Mouse (Mus musculus) CH12.LX (cell line): ENCODE measurements around the gene S100z. TPM values are rescaled to one million over a fixed set of nuclear protein-coding genes. Genes with fewer than 3 reads are reported as not detected.

Experiments used
- DNase-seq: peaks from one replicate; pipeline ENCODE4 v3.0.0-alpha.2; 2013; ENCODE audit errors: extremely low read depth
- H3K27ac ChIP-seq: 2 replicates; pipeline ENCODE4 v1.5.1; 2012; ENCODE audit warnings: low read depth, mild to moderate bottlenecking, control low read depth, moderate library complexity; ENCODE audit not compliant: insufficient read depth
- H3K27me3 ChIP-seq: replicated peaks from 2 replicates; pipeline ENCODE3; 2012; ENCODE audit warnings: inconsistent platforms
- H3K36me3 ChIP-seq, 2 experiments: replicated peaks in 1 of 2; 2 replicates each; pipeline versions ENCODE3 to v1.6.1; 2012; ENCODE audit warnings: inconsistent platforms in 1 of 2, low read length in 1 of 2, mild to moderate bottlenecking in 1 of 2, mixed read lengths in 1 of 2, moderate library complexity in 1 of 2; ENCODE audit not compliant: control insufficient read depth in 1 of 2, insufficient read depth in 1 of 2
- H3K4me1 ChIP-seq, 2 experiments: 2 replicates each; pipeline ENCODE4 v1.6.1; 2012; ENCODE audit warnings: inconsistent platforms in 1 of 2, moderate library complexity in 1 of 2; ENCODE audit not compliant: insufficient read depth in 2 of 2, control insufficient read depth in 1 of 2
- H3K4me2 ChIP-seq: 2 replicates; pipeline ENCODE4 v1.6.1; 2012; ENCODE audit warnings: low read depth, mild to moderate bottlenecking, control low read depth; ENCODE audit not compliant: poor library complexity, insufficient read depth, severe bottlenecking
- H3K4me3 ChIP-seq, 3 experiments: fragments of 150-350 bp in 1 of 3; sonication (generic) in 1 of 3; replicated peaks in 1 of 3; 2 replicates each; pipeline versions ENCODE3 to v1.5.1; 2011 to 2012; ENCODE audit warnings: low read depth in 2 of 3, low read length in 2 of 3, mild to moderate bottlenecking in 2 of 3, moderate library complexity in 2 of 3, control low read depth in 1 of 3, improper control_type of control experiment in 1 of 3, inconsistent platforms in 1 of 3, mixed read lengths in 1 of 3; ENCODE audit not compliant: poor library complexity in 1 of 3
- H3K79me2 ChIP-seq: replicated peaks from 2 replicates; pipeline ENCODE4 v1.6.1; 2012; ENCODE audit warnings: mild to moderate bottlenecking, moderate library complexity; ENCODE audit not compliant: control insufficient read depth, poor library complexity, insufficient read depth, severe bottlenecking; ENCODE audit errors: extremely low read depth
- H3K9ac ChIP-seq: 2 replicates; pipeline ENCODE4 v1.6.1; 2012; ENCODE audit warnings: low read depth, mild to moderate bottlenecking, control low read depth, moderate library complexity; ENCODE audit not compliant: insufficient read depth
- H3K9me3 ChIP-seq: replicated peaks from 2 replicates; pipeline ENCODE3; 2012; ENCODE audit warnings: low read length, inconsistent platforms, mixed read lengths
- EP300 ChIP-seq: IDR thresholded peaks from 2 replicates; pipeline ENCODE4 v1.6.1; 2011; ENCODE audit warnings: low read length, improper control_type of control experiment
- JUND ChIP-seq: conservative IDR thresholded peaks from 2 replicates; pipeline ENCODE4 v1.6.1; 2011; ENCODE audit warnings: low read depth, low read length, improper control_type of control experiment
- ZMIZ1 ChIP-seq: IDR thresholded peaks from 2 replicates; pipeline ENCODE4 v1.6.1; 2012; ENCODE audit warnings: low read depth, mild to moderate bottlenecking, inconsistent platforms, low read length, improper control_type of control experiment
- dilution Hi-C: fragments of 300-500 bp; cut with MboI; formaldehyde crosslinking; loops from 2 replicates; pipeline ENCODE4 v1.14.3; 2020; ENCODE audit warnings: low sequenced_read_pairs; ENCODE audit not compliant: extremely low pct_unique_long_range_greater_than_20kb, extremely low pct_ligation_motif_present
- in situ Hi-C: fragments of 300-500 bp; cut with MboI; formaldehyde crosslinking; loops from 3 replicates; pipeline ENCODE4 v1.14.3; 2019; ENCODE audit warnings: low sequenced_read_pairs, low pct_ligation_motif_present, low pct_unique_long_range_greater_than_20kb, mixed read lengths
- polyA plus RNA-seq: library from polyadenylated mRNA; unstranded; fragments of >175 nt; gene quantifications from 2 replicates; pipeline ENCODE4 v1.2.1, GENCODE M21; 2012; ENCODE audit warnings: low read depth; ENCODE audit not compliant: insufficient read length
- total RNA-seq, 2 experiments: library from RNA; depleted of rRNA; stranded (reverse); fragments of 300-350 nt in 1 of 2; fragments of >200 nt in 1 of 2; gene quantifications; 2 replicates each; pipeline ENCODE4 v1.2.3; 2012 to 2014

S100z gene
- total and polyA plus RNA-seq, 3 experiments, result not detected

DNA sequence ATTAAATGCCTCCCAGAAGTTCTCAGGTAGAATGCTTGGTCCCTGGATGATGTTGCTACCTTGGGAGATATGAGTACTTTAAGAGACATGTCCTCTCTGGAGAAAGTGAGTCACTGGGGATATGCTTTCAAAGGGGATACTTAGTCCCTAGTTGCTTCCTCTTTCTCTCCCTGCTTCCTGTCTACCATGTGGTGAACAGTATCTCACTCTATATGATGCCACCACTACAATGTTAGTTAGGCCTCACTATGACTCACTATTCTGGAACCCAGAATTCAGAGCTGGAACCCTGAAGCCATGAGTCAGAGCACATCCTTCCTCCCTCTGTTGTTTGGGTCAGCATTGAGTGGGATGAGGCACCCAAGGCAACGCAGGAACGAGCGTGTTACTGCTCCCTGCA is 51.0 kb downstream of the S100z start:
- Histone ChIP-seq H3K27me3 (no peaks in the 10 kb centered on the region), H3K36me3 (no peaks in the 10 kb centered on the region), H3K27ac (no peak overlapping the region), H3K79me2 (no peaks in the 10 kb centered on the region), H3K4me1 (peaks cover 13 to 44% of the 10 kb centered on the region in 2 experiments), H3K9ac (no peak overlapping the region), H3K9me3 (no peaks in the 10 kb centered on the region), H3K4me2 (no peak overlapping the region), H3K4me3 (no peak overlapping the region)
- in situ Hi-C loops, result no loop called here
- peak; percentile 65 for DNase-seq
- dilution Hi-C loops, result no loop called here
- TF ChIP-seq ZMIZ1 (no peak), JUND (peak; percentile 61; the same call in 1 of the 2 replicates), EP300 (0 out of 2 replicates have a peak, but pooled peaks have one; percentile 6)

Other genes starting within 250 kb of the S100z start
- gene Pde8b, start 228.4 kb downstream of the S100z start, total RNA-seq (2012; rRNA removed), result 0.25 and 0.76 TPM in 2 replicates
- gene Pde8b, start 228.4 kb downstream of the S100z start, total RNA-seq (2014; rRNA removed), result 0.93 and 0.99 TPM in 2 replicates
- gene Pde8b, start 228.4 kb downstream of the S100z start, polyA plus RNA-seq, result 2.0 and 2.5 TPM in 2 replicates
- 6.2 and 8.2 TPM in 2 replicates for gene Zbed3, start 155.1 kb downstream of the S100z start, total RNA-seq (2012; rRNA removed)
- gene Zbed3, start 155.1 kb downstream of the S100z start, total RNA-seq (2014; rRNA removed), result 7.6 and 9.0 TPM in 2 replicates
- gene Zbed3, start 155.1 kb downstream of the S100z start, polyA plus RNA-seq, result 40.2 and 50.3 TPM in 2 replicates
- 49.1 and 65.4 TPM in 2 replicates for gene Aggf1, start 103.4 kb downstream of the S100z start, total RNA-seq (2012; rRNA removed)
- gene Aggf1, start 103.4 kb downstream of the S100z start, total RNA-seq (2014; rRNA removed), result 47.3 and 52.0 TPM in 2 replicates
- gene Aggf1, start 103.4 kb downstream of the S100z start, polyA plus RNA-seq, result 68.6 and 73.4 TPM in 2 replicates
- gene Crhbp, start 33.8 kb downstream of the S100z start, total RNA-seq (2012; rRNA removed), result not detected in 2 replicates
- not detected in 2 replicates for gene Crhbp, start 33.8 kb downstream of the S100z start, total RNA-seq (2014; rRNA removed)
- gene Crhbp, start 33.8 kb downstream of the S100z start, polyA plus RNA-seq, result not detected in 2 replicates
- not detected in 2 replicates for gene F2rl1, start 46.5 kb upstream of the S100z start, total RNA-seq (2012; rRNA removed)
- gene F2rl1, start 46.5 kb upstream of the S100z start, total RNA-seq (2014; rRNA removed), result not detected in 2 replicates
- gene F2rl1, start 46.5 kb upstream of the S100z start, polyA plus RNA-seq, result not detected in 2 replicates
- gene F2r, start 139.8 kb upstream of the S100z start, total RNA-seq (2012; rRNA removed), result 0.04 and 0.17 TPM in 2 replicates
- 0.28 and 0.30 TPM in 2 replicates for gene F2r, start 139.8 kb upstream of the S100z start, total RNA-seq (2014; rRNA removed)
- gene F2r, start 139.8 kb upstream of the S100z start, polyA plus RNA-seq, result 0.10 and 0.30 TPM in 2 replicates
- not detected in 2 replicates for gene F2rl2, start 218.1 kb upstream of the S100z start, total RNA-seq (2012; rRNA removed)
- gene F2rl2, start 218.1 kb upstream of the S100z start, total RNA-seq (2014; rRNA removed), result 0.08 TPM in 1 of 2 replicates, not detected in the other
- gene F2rl2, start 218.1 kb upstream of the S100z start, polyA plus RNA-seq, result not detected in 2 replicates